Mouse (Mus musculus): ENCODE data around the gene Fshr. TPM values are rescaled to one million over a fixed set of nuclear protein-coding genes. Genes with fewer than 3 reads are reported as not detected.

Gene Fshr
- polyA plus RNA-seq, 1 experiment from 2014 or later, result not detected

- Histone ChIP-seq H3K9ac (ENCODE audit: low read depth, low read length) (no peak overlapping the region), H3K27ac (ENCODE audit: low read depth, low read length) (no peak overlapping the region), H3K4me1 (replicated peaks; ENCODE audit: control insufficient read depth, insufficient read depth, low read length) (no peaks in the 10 kb centered on the region), H3K36me3 (ENCODE audit: control insufficient read depth, insufficient read depth, low read length) (no peaks in the 10 kb centered on the region), H3K4me3 (ENCODE audit: low read depth, low read length) (no peak overlapping the region), H3K9me3 (ENCODE audit: control insufficient read depth, low read length) (no peaks in the 10 kb centered on the region), H3K27me3 (ENCODE audit: control insufficient read depth, insufficient read depth, low read length) (no peaks in the 10 kb centered on the region), H3K4me2 (replicated peaks; ENCODE audit: low read depth, low read length) (no peak overlapping the region)
- DNase-seq (ENCODE audit: low spot score), result no peak
- ATAC-seq (ENCODE audit: low FRiP score), result no peak
Observed at GRCm38 (mm10) chr17:89013691-89014090, 186.8 kb downstream of the Fshr start.

- ATAC-seq (ENCODE audit: low FRiP score), result no peak
- Histone ChIP-seq H3K9me3 (ENCODE audit: control insufficient read depth, low read length) (no peaks in the 10 kb centered on the region), H3K4me3 (ENCODE audit: low read depth, low read length) (no peak overlapping the region), H3K4me1 (replicated peaks; ENCODE audit: control insufficient read depth, insufficient read depth, low read length) (no peaks in the 10 kb centered on the region), H3K27me3 (ENCODE audit: control insufficient read depth, insufficient read depth, low read length) (no peaks in the 10 kb centered on the region), H3K27ac (ENCODE audit: low read depth, low read length) (no peak overlapping the region), H3K36me3 (ENCODE audit: control insufficient read depth, insufficient read depth, low read length) (no peaks in the 10 kb centered on the region), H3K9ac (ENCODE audit: low read depth, low read length) (no peak overlapping the region), H3K4me2 (replicated peaks; ENCODE audit: low read depth, low read length) (no peak overlapping the region)
- no peak for DNase-seq (ENCODE audit: low spot score)
- WGBS, result 81% methylated on average over 1 of the region's 1 CpGs
Observed at GRCm38 (mm10) chr17:89009117-89009516, 191.4 kb downstream of the Fshr start.

GRCm38 (mm10) chr17:89008680-89009079 lies 191.8 kb downstream of the Fshr start:
- Histone ChIP-seq H3K27me3 (ENCODE audit: control insufficient read depth, insufficient read depth, low read length) (no peaks in the 10 kb centered on the region), H3K4me2 (replicated peaks; ENCODE audit: low read depth, low read length) (no peak overlapping the region), H3K4me3 (ENCODE audit: low read depth, low read length) (no peak overlapping the region), H3K9me3 (ENCODE audit: control insufficient read depth, low read length) (no peaks in the 10 kb centered on the region), H3K4me1 (replicated peaks; ENCODE audit: control insufficient read depth, insufficient read depth, low read length) (no peaks in the 10 kb centered on the region), H3K27ac (ENCODE audit: low read depth, low read length) (no peak overlapping the region), H3K9ac (ENCODE audit: low read depth, low read length) (no peak overlapping the region), H3K36me3 (ENCODE audit: control insufficient read depth, insufficient read depth, low read length) (no peaks in the 10 kb centered on the region)
- WGBS, result 76% methylated on average over 7 of the region's 7 CpGs
- DNase-seq (ENCODE audit: low spot score) (no peak), ATAC-seq (ENCODE audit: low FRiP score) (no peak)

GRCm38 (mm10) chr17:89005959-89006358 lies 194.5 kb downstream of the Fshr start:
- ATAC-seq (ENCODE audit: low FRiP score) (no peak), DNase-seq (ENCODE audit: low spot score) (no peak)
- 86% methylated on average over 5 of the region's 5 CpGs for WGBS

GRCm38 (mm10) chr17:88999907-89000306 lies 200.6 kb downstream of the Fshr start:
- Histone ChIP-seq H3K9ac (ENCODE audit: low read depth, low read length) (no peak overlapping the region), H3K4me1 (replicated peaks; ENCODE audit: control insufficient read depth, insufficient read depth, low read length) (no peaks in the 10 kb centered on the region), H3K9me3 (ENCODE audit: control insufficient read depth, low read length) (no peaks in the 10 kb centered on the region), H3K36me3 (ENCODE audit: control insufficient read depth, insufficient read depth, low read length) (no peaks in the 10 kb centered on the region), H3K27me3 (ENCODE audit: control insufficient read depth, insufficient read depth, low read length) (no peaks in the 10 kb centered on the region), H3K4me3 (ENCODE audit: low read depth, low read length) (no peak overlapping the region), H3K4me2 (replicated peaks; ENCODE audit: low read depth, low read length) (no peak overlapping the region), H3K27ac (ENCODE audit: low read depth, low read length) (no peak overlapping the region)
- ATAC-seq (ENCODE audit: low FRiP score) (no peak), DNase-seq (ENCODE audit: low spot score) (no peak)

More at GRCm38 (mm10) chr17:89005959-89006358, 194.5 kb downstream of the Fshr start:
- Histone ChIP-seq H3K4me1 (replicated peaks; ENCODE audit: control insufficient read depth, insufficient read depth, low read length) (no peaks in the 10 kb centered on the region), H3K9ac (ENCODE audit: low read depth, low read length) (no peak overlapping the region), H3K27me3 (ENCODE audit: control insufficient read depth, insufficient read depth, low read length) (no peaks in the 10 kb centered on the region), H3K4me3 (ENCODE audit: low read depth, low read length) (no peak overlapping the region), H3K27ac (ENCODE audit: low read depth, low read length) (no peak overlapping the region), H3K4me2 (replicated peaks; ENCODE audit: low read depth, low read length) (no peak overlapping the region), H3K36me3 (ENCODE audit: control insufficient read depth, insufficient read depth, low read length) (no peaks in the 10 kb centered on the region), H3K9me3 (ENCODE audit: control insufficient read depth, low read length) (no peaks in the 10 kb centered on the region)

DNA sequence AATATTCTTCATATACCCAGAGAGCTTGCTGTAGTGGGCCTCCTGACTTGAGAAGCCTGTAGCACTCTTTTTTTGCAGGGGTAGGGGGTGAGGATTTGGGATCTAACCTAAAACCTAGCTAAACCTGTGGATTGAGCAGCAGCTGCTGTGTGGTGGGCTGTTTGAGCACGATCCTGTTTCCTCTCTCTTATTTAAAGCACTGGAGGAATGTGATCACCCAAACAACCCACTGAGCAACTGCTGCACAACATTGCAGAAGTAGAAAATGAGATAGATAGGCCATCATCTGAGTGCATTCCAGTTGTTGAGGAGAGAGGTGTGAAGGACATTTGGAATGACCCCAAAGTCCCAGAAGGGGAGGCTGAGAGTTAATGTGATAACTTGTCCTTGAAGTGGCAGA lies 202.2 kb downstream of the Fshr start:
- H3K36me3 ChIP-seq (ENCODE audit: control insufficient read depth, insufficient read depth, low read length), result no peaks in the 10 kb centered on the region
- H3K4me1 ChIP-seq (replicated peaks; ENCODE audit: control insufficient read depth, insufficient read depth, low read length), result no peaks in the 10 kb centered on the region
- no peaks in the 10 kb centered on the region for H3K9me3 ChIP-seq (ENCODE audit: control insufficient read depth, low read length)
- H3K4me3 ChIP-seq (ENCODE audit: low read depth, low read length), result no peak overlapping the region
- H3K27me3 ChIP-seq (ENCODE audit: control insufficient read depth, insufficient read depth, low read length), result no peaks in the 10 kb centered on the region
- H3K27ac ChIP-seq (ENCODE audit: low read depth, low read length), result no peak overlapping the region
- H3K9ac ChIP-seq (ENCODE audit: low read depth, low read length), result no peak overlapping the region
- H3K4me2 ChIP-seq (replicated peaks; ENCODE audit: low read depth, low read length), result no peak overlapping the region
- ATAC-seq (ENCODE audit: low FRiP score), result no peak
- WGBS, result 76% methylated on average over 1 of the region's 1 CpGs
- no peak for DNase-seq (ENCODE audit: low spot score)

GRCm38 (mm10) chr17:88991238-88991637 lies 209.2 kb downstream of the Fshr start:
- WGBS, result 90% methylated on average over 4 of the region's 4 CpGs
- no peaks in the 10 kb centered on the region for H3K36me3 ChIP-seq (ENCODE audit: control insufficient read depth, insufficient read depth, low read length)
- H3K9ac ChIP-seq (ENCODE audit: low read depth, low read length), result no peak overlapping the region
- no peaks in the 10 kb centered on the region for H3K4me1 ChIP-seq (replicated peaks; ENCODE audit: control insufficient read depth, insufficient read depth, low read length)
- H3K9me3 ChIP-seq (ENCODE audit: control insufficient read depth, low read length), result no peaks in the 10 kb centered on the region
- no peak overlapping the region for H3K4me2 ChIP-seq (replicated peaks; ENCODE audit: low read depth, low read length)
- no peaks in the 10 kb centered on the region for H3K27me3 ChIP-seq (ENCODE audit: control insufficient read depth, insufficient read depth, low read length)
- DNase-seq (ENCODE audit: low spot score) (no peak), ATAC-seq (ENCODE audit: low FRiP score) (no peak)
- no peak overlapping the region for H3K4me3 ChIP-seq (ENCODE audit: low read depth, low read length)
- no peak overlapping the region for H3K27ac ChIP-seq (ENCODE audit: low read depth, low read length)

DNA sequence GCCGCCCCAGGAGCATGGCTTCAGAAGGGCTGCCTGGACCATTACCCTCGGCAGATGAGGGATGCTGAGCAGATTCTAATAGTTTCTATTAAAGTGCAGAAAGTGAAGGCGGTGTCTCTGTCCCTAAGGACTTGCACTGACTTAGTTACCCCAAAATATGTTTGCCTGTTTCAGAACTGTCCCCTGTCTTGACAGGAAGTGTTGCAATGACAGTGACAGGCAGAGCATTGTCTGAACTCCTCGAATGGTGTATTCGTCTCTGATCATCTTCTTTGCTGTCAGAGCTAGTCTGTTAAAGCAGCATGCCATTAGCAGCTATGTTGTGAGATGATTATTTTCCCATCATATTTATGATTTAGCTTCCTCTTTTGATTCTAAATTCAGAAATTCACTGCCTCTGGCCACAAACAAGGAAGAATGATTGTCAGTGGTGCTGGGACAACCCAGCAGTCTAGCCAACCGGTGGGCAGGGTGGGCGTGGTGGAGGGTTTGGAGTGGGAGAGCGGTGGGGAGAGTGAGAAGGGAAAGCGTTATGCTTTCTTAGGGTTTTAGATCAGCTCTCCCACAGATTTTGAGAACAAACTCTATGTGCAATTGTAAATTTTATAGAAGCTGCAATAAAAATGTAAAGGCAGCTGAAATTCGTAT lies 219.6 kb downstream of the Fshr start:
- H3K9me3 ChIP-seq (ENCODE audit: control insufficient read depth, low read length), result no peaks in the 10 kb centered on the region
- H3K4me2 ChIP-seq (replicated peaks; ENCODE audit: low read depth, low read length), result no peak overlapping the region
- DNase-seq (ENCODE audit: low spot score), result no peak
- no peaks in the 10 kb centered on the region for H3K36me3 ChIP-seq (ENCODE audit: control insufficient read depth, insufficient read depth, low read length)
- no peak overlapping the region for H3K4me3 ChIP-seq (ENCODE audit: low read depth, low read length)
- no peak for ATAC-seq (ENCODE audit: low FRiP score)
- H3K27me3 ChIP-seq (ENCODE audit: control insufficient read depth, insufficient read depth, low read length), result no peaks in the 10 kb centered on the region
- no peak overlapping the region for H3K27ac ChIP-seq (ENCODE audit: low read depth, low read length)
- no peaks in the 10 kb centered on the region for H3K4me1 ChIP-seq (replicated peaks; ENCODE audit: control insufficient read depth, insufficient read depth, low read length)
- 81% methylated on average over 10 of the region's 10 CpGs for WGBS
- H3K9ac ChIP-seq (ENCODE audit: low read depth, low read length), result no peak overlapping the region

- DNase-seq (ENCODE audit: low spot score) (no peak), ATAC-seq (ENCODE audit: low FRiP score) (no peak)
- H3K27ac ChIP-seq (ENCODE audit: low read depth, low read length), result no peak overlapping the region
- H3K27me3 ChIP-seq (ENCODE audit: control insufficient read depth, insufficient read depth, low read length), result no peaks in the 10 kb centered on the region
- no peak overlapping the region for H3K9ac ChIP-seq (ENCODE audit: low read depth, low read length)
- no peak overlapping the region for H3K4me2 ChIP-seq (replicated peaks; ENCODE audit: low read depth, low read length)
- no peaks in the 10 kb centered on the region for H3K4me1 ChIP-seq (replicated peaks; ENCODE audit: control insufficient read depth, insufficient read depth, low read length)
- WGBS, result 86% methylated on average over 3 of the region's 3 CpGs
- no peaks in the 10 kb centered on the region for H3K9me3 ChIP-seq (ENCODE audit: control insufficient read depth, low read length)
- H3K4me3 ChIP-seq (ENCODE audit: low read depth, low read length), result no peak overlapping the region
- no peaks in the 10 kb centered on the region for H3K36me3 ChIP-seq (ENCODE audit: control insufficient read depth, insufficient read depth, low read length)
Observed at GRCm38 (mm10) chr17:88974538-88974937, 225.9 kb downstream of the Fshr start.

Data from hindbrain, embryonic 11.5 days (tissue).